ENCODE assay signal across 8 mouse cellular contexts in genomic region chr1:80339425-80340021, GRCm38 (mm10). TPM values are rescaled to one million over a fixed set of nuclear protein-coding genes. Genes with fewer than 3 reads are reported as not detected.
A peak's percentile ranks its signal among the peaks of the same experiment; 100 is the strongest.
DNase-seq lines count a peak whose midpoint lies in the region; ATAC-seq and TF ChIP-seq lines count a peak whose summit lies in the region.

No protein-coding gene starts in this region.

- peak overlapping the region; percentile 58 for H3K27ac ChIP-seq in cerebellum, adult 2 months (ENCODE audit: insufficient read depth, low read length)
- peak overlapping the region; percentile 98 for H3K27ac ChIP-seq in kidney, embryonic 16.5 days (ENCODE audit: low read length)
- peak overlapping the region; percentile 96 for H3K27ac ChIP-seq in lung, embryonic 15.5 days

- peak overlapping the region; percentile 95 for H3K9ac ChIP-seq in kidney, embryonic 16.5 days (replicated peaks; ENCODE audit: low read length)
- peak overlapping the region; percentile 98 for H3K9ac ChIP-seq in lung, embryonic 15.5 days

- H3K9me3 ChIP-seq in kidney, embryonic 16.5 days (ENCODE audit: low read length): no peaks in the 10 kb centered on the region
- H3K9me3 ChIP-seq in lung, embryonic 15.5 days: no peaks in the 10 kb centered on the region

- no peak for TF ChIP-seq POLR2A in cerebellum, adult 2 months (IDR thresholded peaks at IDR 0.05; ENCODE audit: borderline replicate concordance, insufficient read depth, low read length)
- no peak for TF ChIP-seq POLR2A in brain, embryonic 14.5 days (IDR thresholded peaks at IDR 0.05; ENCODE audit: borderline replicate concordance, extremely low read depth, insufficient read depth, insufficient read length, poor library complexity, severe bottlenecking)

- no peak for TF ChIP-seq CTCF in cerebellum, adult 2 months (IDR thresholded peaks at IDR 0.05; ENCODE audit: borderline replicate concordance, insufficient read depth, low read depth, low read length)
- no peak for TF ChIP-seq CTCF in brain, embryonic 14.5 days (IDR thresholded peaks at IDR 0.05; ENCODE audit: borderline replicate concordance, extremely low read depth, insufficient read depth, insufficient read length)

- H3K4me1 ChIP-seq in cerebellum, adult 2 months (ENCODE audit: control insufficient read depth, insufficient read depth, low read length): peaks cover 7% of the 10 kb centered on the region; the same call in 1 of the 2 replicates
- H3K4me1 ChIP-seq in kidney, embryonic 16.5 days (ENCODE audit: insufficient read depth, low read length): peaks cover 19% of the 10 kb centered on the region
- H3K4me1 ChIP-seq in lung, embryonic 15.5 days: peaks cover 19% of the 10 kb centered on the region

- ATAC-seq in kidney, embryonic 16.5 days (ENCODE audit: low FRiP score, low TSS enrichment): 0 out of 2 replicates have a peak, but pooled peaks have one; percentile 1
- no peak for ATAC-seq in lung, embryonic 15.5 days (ENCODE audit: borderline replicate concordance, extremely low read depth, low FRiP score, low TSS enrichment)

- H3K4me3 ChIP-seq in cerebellum, adult 2 months (replicated peaks; ENCODE audit: insufficient read depth, low read depth, low read length): peak overlapping the region; percentile 81
- peak overlapping the region; percentile 89 for H3K4me3 ChIP-seq in kidney, embryonic 16.5 days (ENCODE audit: low read length)
- peak overlapping the region; percentile 98 for H3K4me3 ChIP-seq in lung, embryonic 15.5 days

- H3K27me3 ChIP-seq in cerebellum, adult 2 months (ENCODE audit: control insufficient read depth, insufficient read depth, low read length): no peaks in the 10 kb centered on the region
- no peaks in the 10 kb centered on the region for H3K27me3 ChIP-seq in kidney, embryonic 16.5 days (ENCODE audit: insufficient read depth, low read length)
- no peaks in the 10 kb centered on the region for H3K27me3 ChIP-seq in lung, embryonic 15.5 days

- no peak for DNase-seq in cerebellum, adult 2 months
- no peak for DNase-seq in cerebellum, postnatal 25 days
- peak; percentile 56 for DNase-seq in 3T3-L1 (ENCODE audit: low read depth, low spot score)
- peak; percentile 50 for DNase-seq in brain, embryonic 14.5 days (ENCODE audit: low read depth)
- DNase-seq in frontal cortex, postnatal 36 days (ENCODE audit: low spot score in 2 of 2): peak; percentile 19 to 25
- peak; percentile 2 for DNase-seq in ovary, postnatal 14 days (ENCODE audit: low spot score)

- no peaks in the 10 kb centered on the region for H3K36me3 ChIP-seq in kidney, embryonic 16.5 days (ENCODE audit: insufficient read depth, low read length)
- no peaks in the 10 kb centered on the region for H3K36me3 ChIP-seq in lung, embryonic 15.5 days

- peak overlapping the region; percentile 93 for H3K4me2 ChIP-seq in kidney, embryonic 16.5 days (replicated peaks; ENCODE audit: low read depth, low read length)
- peak overlapping the region; percentile 79 for H3K4me2 ChIP-seq in lung, embryonic 15.5 days

- under 1% methylated on average over 33 of the region's 33 CpGs for WGBS in cerebellum, adult 2 months
- 0% methylated on average over 33 of the region's 33 CpGs for WGBS in kidney, embryonic 16.5 days
- under 1% methylated on average over 33 of the region's 33 CpGs for WGBS in lung, embryonic 15.5 days

RNA-seq across cellular contexts. Expression of gene Cul3, which starts 0.8 kb away (rescaled TPM):
- 79.7 and 83.8 TPM in 2 replicates for polyA plus RNA-seq in cerebellum, adult 2 months (2012; rRNA removed)
- 49.3 and 75.0 TPM in 2 replicates for polyA plus RNA-seq in brain, embryonic 14.5 days (2012; rRNA removed)
- 26.4 and 28.2 TPM in 2 replicates for polyA plus RNA-seq in kidney, embryonic 16.5 days (2015; fragmentation: Nextera tagmentation; extraction: Ambion mirVana)
- polyA plus RNA-seq in lung, embryonic 15.5 days (2015; fragmentation: Nextera tagmentation; extraction: Ambion mirVana): 30.3 and 30.8 TPM in 2 replicates

Comparison
In these comparisons a context has a peak if more than half of its experiments do, and no peak if none do; other contexts are left out.
1. DNase-seq: peak in 3T3-L1 (single experiment), brain, embryonic 14.5 days (single experiment), frontal cortex, postnatal 36 days (2 of 2) and ovary, postnatal 14 days (single experiment); none in cerebellum, adult 2 months (0 of 2) and cerebellum, postnatal 25 days (0 of 2).
2. Peak in every context shown above with its lines, with median percentiles within 50 percentile points of each other: H3K27ac ChIP-seq and H3K4me3 ChIP-seq.